Mouse (Mus musculus) ES-Bruce4 (cell line): Measurements from ENCODE around the gene Rom1. TPM values are rescaled to one million over a fixed set of nuclear protein-coding genes. Genes with fewer than 3 reads are reported as not detected.
A peak's percentile ranks its signal among the peaks of the same experiment; 100 is the strongest.

Source experiments
- H3K27ac ChIP-seq: 2 replicates; pipeline ENCODE4 v1.5.1; 2012; ENCODE audit warnings: low read length, inconsistent platforms; ENCODE audit not compliant: insufficient read depth
- H3K27me3 ChIP-seq: 2 replicates; pipeline ENCODE4 v1.6.1; 2012; ENCODE audit warnings: mild to moderate bottlenecking, low read length, inconsistent platforms; ENCODE audit not compliant: control insufficient read depth, poor library complexity, insufficient read depth, severe bottlenecking
- H3K36me3 ChIP-seq: 2 replicates; pipeline ENCODE4 v1.6.1; 2012; ENCODE audit warnings: inconsistent platforms, mild to moderate bottlenecking, low read length, moderate library complexity; ENCODE audit not compliant: control insufficient read depth, poor library complexity, insufficient read depth, severe bottlenecking
- H3K4me1 ChIP-seq: one replicate; pipeline ENCODE4 v1.8.1; 2011; ENCODE audit warnings: low read length; ENCODE audit not compliant: control insufficient read depth, insufficient read depth
- H3K4me3 ChIP-seq: 2 replicates; pipeline ENCODE4 v1.5.1; 2011; ENCODE audit warnings: low read depth, mild to moderate bottlenecking, low read length
- H3K9ac ChIP-seq: 2 replicates; pipeline ENCODE4 v1.6.1; 2012; ENCODE audit warnings: low read depth, mild to moderate bottlenecking, inconsistent platforms; ENCODE audit not compliant: poor library complexity, severe bottlenecking
- H3K9me3 ChIP-seq: replicated peaks from 2 replicates; pipeline ENCODE4 v1.6.1; 2012; ENCODE audit warnings: mild to moderate bottlenecking, low read length, inconsistent platforms; ENCODE audit not compliant: control insufficient read depth, poor library complexity, insufficient read depth, severe bottlenecking
- CTCF ChIP-seq: IDR thresholded peaks from one replicate; pipeline ENCODE4 v1.8.1; 2011; ENCODE audit warnings: low read depth, low read length
- EP300 ChIP-seq: IDR thresholded peaks from 2 replicates; pipeline ENCODE4 v1.6.1; 2011; ENCODE audit warnings: low read depth, low read length; ENCODE audit not compliant: insufficient read depth
- POLR2A ChIP-seq: IDR thresholded peaks from one replicate; pipeline ENCODE4 v1.8.1; 2011; ENCODE audit warnings: low read length; ENCODE audit not compliant: insufficient read depth
- polyA plus RNA-seq: library from polyadenylated mRNA; stranded (reverse); fragments of >200 nt; gene quantifications from 2 replicates; pipeline ENCODE4 v1.2.4, GENCODE M21; 2011; ENCODE audit warnings: low read depth; ENCODE audit not compliant: missing spikeins, insufficient read depth, insufficient read length

The Rom1 gene
- polyA plus RNA-seq, 1 experiment: 1.6 TPM

- no peaks in the 10 kb centered on the region for H3K4me1 ChIP-seq
- H3K27me3 ChIP-seq: no peaks in the 10 kb centered on the region
- H3K27ac ChIP-seq: no peak overlapping the region
- H3K9me3 ChIP-seq: no peaks in the 10 kb centered on the region
- TF ChIP-seq POLR2A: no peak
- no peak for TF ChIP-seq CTCF
- no peak for TF ChIP-seq EP300
- H3K4me3 ChIP-seq: no peak overlapping the region
- H3K36me3 ChIP-seq: peaks cover 69% of the 10 kb centered on the region
- no peak overlapping the region for H3K9ac ChIP-seq
These were observed 14.9 kb downstream of the Rom1 start for GRCm38 (mm10) chr19:8914212-8914611.

DNA sequence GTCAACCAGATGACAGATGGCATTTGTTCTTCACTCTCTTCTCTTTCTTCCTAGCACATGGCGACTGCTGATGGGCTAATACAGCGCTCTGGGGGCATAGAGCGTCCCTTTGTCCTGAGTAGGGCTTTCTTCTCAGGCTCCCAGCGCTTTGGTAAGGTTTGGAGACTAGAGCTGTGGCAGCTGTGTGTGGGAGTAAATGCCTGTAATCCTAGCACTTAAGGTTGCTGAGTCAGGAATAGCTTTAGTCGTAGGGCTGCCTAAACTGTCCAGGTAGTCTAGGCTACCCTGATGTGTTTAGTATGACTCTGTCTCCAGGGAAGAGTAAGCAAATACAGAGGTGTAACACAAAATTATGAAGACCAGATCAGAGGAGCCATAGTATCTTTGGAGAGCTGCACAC lies 17.3 kb downstream of the Rom1 start:
- Histone ChIP-seq H3K27me3 (no peaks in the 10 kb centered on the region), H3K9ac (no peak overlapping the region), H3K4me1 (no peaks in the 10 kb centered on the region), H3K27ac (no peak overlapping the region), H3K9me3 (no peaks in the 10 kb centered on the region), H3K36me3 (peaks cover 87% of the 10 kb centered on the region), H3K4me3 (no peak overlapping the region)
- TF ChIP-seq EP300 (no peak), POLR2A (no peak), CTCF (no peak)

- H3K9me3 ChIP-seq: no peaks in the 10 kb centered on the region
- no peak overlapping the region for H3K4me3 ChIP-seq
- H3K27me3 ChIP-seq: no peaks in the 10 kb centered on the region
- peaks cover 86% of the 10 kb centered on the region for H3K36me3 ChIP-seq
- no peak for TF ChIP-seq POLR2A
- no peak for TF ChIP-seq EP300
- TF ChIP-seq CTCF: no peak
- H3K27ac ChIP-seq: no peak overlapping the region
- H3K4me1 ChIP-seq: no peaks in the 10 kb centered on the region
- H3K9ac ChIP-seq: no peak overlapping the region
These were observed 20.6 kb downstream of the Rom1 start for GRCm38 (mm10) chr19:8908531-8908930.

GRCm38 (mm10) chr19:8903412-8903811 lies 25.7 kb downstream of the Rom1 start:
- Histone ChIP-seq H3K27ac (no peak overlapping the region), H3K4me1 (no peaks in the 10 kb centered on the region), H3K9me3 (no peaks in the 10 kb centered on the region), H3K36me3 (peaks cover 56% of the 10 kb centered on the region), H3K4me3 (no peak overlapping the region), H3K27me3 (no peaks in the 10 kb centered on the region), H3K9ac (no peak overlapping the region)
- TF ChIP-seq CTCF (no peak), POLR2A (no peak), EP300 (no peak)

DNA sequence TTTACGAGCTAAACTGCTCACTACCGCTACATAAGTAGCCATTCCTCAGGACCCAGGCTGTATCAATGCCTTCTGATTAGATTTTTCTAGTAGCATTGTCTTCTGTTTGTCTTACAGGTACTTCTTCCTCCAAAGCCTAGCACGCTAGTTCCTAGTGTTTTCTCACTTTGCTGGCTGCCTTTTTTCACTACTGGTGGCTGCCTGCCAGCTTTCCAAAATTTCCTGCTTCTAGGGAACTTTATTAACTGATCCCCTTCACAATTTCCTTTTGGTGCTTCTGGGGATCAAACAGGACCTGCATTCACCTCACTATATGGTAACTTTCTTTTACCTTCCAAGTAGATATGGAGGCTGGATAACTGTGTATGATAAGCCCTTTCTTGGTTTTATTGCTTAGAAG lies 30.1 kb downstream of the Rom1 start:
- H3K36me3 ChIP-seq: peaks cover 36% of the 10 kb centered on the region
- TF ChIP-seq POLR2A (no peak), EP300 (no peak), CTCF (no peak)
- H3K27me3 ChIP-seq: no peaks in the 10 kb centered on the region
- no peaks in the 10 kb centered on the region for H3K4me1 ChIP-seq
- no peaks in the 10 kb centered on the region for H3K9me3 ChIP-seq
- no peak overlapping the region for H3K4me3 ChIP-seq
- H3K9ac ChIP-seq: peak overlapping the region; percentile 94
- H3K27ac ChIP-seq: no peak overlapping the region

- H3K36me3 ChIP-seq: peaks cover 32% of the 10 kb centered on the region
These were observed 30.6 kb downstream of the Rom1 start for GRCm38 (mm10) chr19:8898576-8898975.

More at GRCm38 (mm10) chr19:8898576-8898975, 30.6 kb downstream of the Rom1 start:
- no peaks in the 10 kb centered on the region for H3K4me1 ChIP-seq
- H3K27ac ChIP-seq: peak overlapping the region; percentile 54
- peak overlapping the region; percentile 93 for H3K4me3 ChIP-seq
- H3K27me3 ChIP-seq: no peaks in the 10 kb centered on the region
- H3K9me3 ChIP-seq: no peaks in the 10 kb centered on the region
- TF ChIP-seq CTCF (no peak), POLR2A (no peak), EP300 (no peak)
- H3K9ac ChIP-seq: peak overlapping the region; percentile 94
